Mouse (Mus musculus): Measurements from ENCODE around the gene Nek3. TPM values are rescaled to one million over a fixed set of nuclear protein-coding genes. Genes with fewer than 3 reads are reported as not detected.

Nek3 gene
- polyA plus RNA-seq (2012; fragmentation: generic; extraction: Trizol), result 1.4 TPM
- long read RNA-seq, experiment 1, partial matches to known transcripts, result 0 of 1 reads
- long read RNA-seq, experiment 1, other reads (novel, unspliced or antisense), result 0 of 1 reads
- long read RNA-seq, experiment 2, transcript Nek3-201 (16 exons, 2,021 nt), result major isoform, 16 of 18 reads
- long read RNA-seq, experiment 2, partial matches to known transcripts, result 0 of 18 reads
- long read RNA-seq, experiment 2, other reads (novel, unspliced or antisense), result 0 of 18 reads

- H3K4me3 ChIP-seq (ENCODE audit: insufficient read depth, poor library complexity, severe bottlenecking), result peak within 1 kb of the TSS; percentile 22
- TF ChIP-seq USF1 (IDR thresholded peaks at IDR 0.05; ENCODE audit: low read depth), result no peak
- no peak for TF ChIP-seq MYOD1 (IDR thresholded peaks at IDR 0.05; ENCODE audit: control insufficient read depth, insufficient read length, low read depth)
- no peak for TF ChIP-seq CTCF (IDR thresholded peaks at IDR 0.05; ENCODE audit: control insufficient read depth, insufficient read depth, insufficient read length)
- no peak for TF ChIP-seq MAX (IDR thresholded peaks at IDR 0.05)
- TF ChIP-seq CEBPB (IDR thresholded peaks at IDR 0.05; ENCODE audit: low read depth), result no peak
- no peak for TF ChIP-seq MYOG (IDR thresholded peaks at IDR 0.05; ENCODE audit: control insufficient read depth, extremely low read depth, insufficient read length)
- no peak for TF ChIP-seq FOSL1 (IDR thresholded peaks at IDR 0.05; ENCODE audit: insufficient read depth, low read length, poor library complexity, severe bottlenecking)
- H3ac ChIP-seq (ENCODE audit: control insufficient read depth, insufficient read length, low read depth), result peak within 1 kb of the TSS; percentile 37
- no peaks in the 10 kb centered on the region for H3K27me3 ChIP-seq (ENCODE audit: control insufficient read depth, insufficient read depth, insufficient read length)
- peaks cover 18% of the 10 kb centered on the region for H3K36me3 ChIP-seq (ENCODE audit: control insufficient read depth, insufficient read depth)
- H3K79me3 ChIP-seq (ENCODE audit: low read depth), result no peaks in the 10 kb centered on the region
- no peaks in the 10 kb centered on the region for H3K79me2 ChIP-seq (ENCODE audit: control insufficient read depth, insufficient read depth)
These were observed at the start of gene Nek3 for GRCm38 (mm10) chr8:22166080-22166603. TSS of gene Nek3 (minus strand) at chr8:22166435.

GRCm38 (mm10) chr8:22214826-22215225, 48.6 kb upstream of the Nek3 start:
- peaks cover 28% of the 10 kb centered on the region for H3K36me3 ChIP-seq (ENCODE audit: control insufficient read depth, insufficient read depth)

GRCm38 (mm10) chr8:22209012-22209411, 42.8 kb upstream of the Nek3 start:
- H3K27me3 ChIP-seq (ENCODE audit: control insufficient read depth, insufficient read depth, insufficient read length), result no peaks in the 10 kb centered on the region
- H3K4me3 ChIP-seq (ENCODE audit: insufficient read depth, poor library complexity, severe bottlenecking), result no peak overlapping the region
- H3K79me2 ChIP-seq (ENCODE audit: control insufficient read depth, insufficient read depth), result no peaks in the 10 kb centered on the region
- TF ChIP-seq MAX (IDR thresholded peaks at IDR 0.05), result no peak
- TF ChIP-seq CTCF (IDR thresholded peaks at IDR 0.05; ENCODE audit: control insufficient read depth, insufficient read depth, insufficient read length), result no peak
- TF ChIP-seq USF1 (IDR thresholded peaks at IDR 0.05; ENCODE audit: low read depth), result no peak
- TF ChIP-seq FOSL1 (IDR thresholded peaks at IDR 0.05; ENCODE audit: insufficient read depth, low read length, poor library complexity, severe bottlenecking), result no peak
- no peak for TF ChIP-seq MYOD1 (IDR thresholded peaks at IDR 0.05; ENCODE audit: control insufficient read depth, insufficient read length, low read depth)
- TF ChIP-seq MYOG (IDR thresholded peaks at IDR 0.05; ENCODE audit: control insufficient read depth, extremely low read depth, insufficient read length), result no peak
- no peak for TF ChIP-seq CEBPB (IDR thresholded peaks at IDR 0.05; ENCODE audit: low read depth)
- no peak overlapping the region for H3ac ChIP-seq (ENCODE audit: control insufficient read depth, insufficient read length, low read depth)
- H3K36me3 ChIP-seq (ENCODE audit: control insufficient read depth, insufficient read depth), result peaks cover 54% of the 10 kb centered on the region
- no peaks in the 10 kb centered on the region for H3K79me3 ChIP-seq (ENCODE audit: low read depth)

More at GRCm38 (mm10) chr8:22214826-22215225, 48.6 kb upstream of the Nek3 start:
- Histone ChIP-seq H3K4me3 (ENCODE audit: insufficient read depth, poor library complexity, severe bottlenecking) (no peak overlapping the region), H3K79me2 (ENCODE audit: control insufficient read depth, insufficient read depth) (no peaks in the 10 kb centered on the region), H3ac (ENCODE audit: control insufficient read depth, insufficient read length, low read depth) (no peak overlapping the region), H3K79me3 (ENCODE audit: low read depth) (no peaks in the 10 kb centered on the region), H3K27me3 (ENCODE audit: control insufficient read depth, insufficient read depth, insufficient read length) (no peaks in the 10 kb centered on the region)
- no peak for TF ChIP-seq USF1 (IDR thresholded peaks at IDR 0.05; ENCODE audit: low read depth)
- TF ChIP-seq CEBPB (IDR thresholded peaks at IDR 0.05; ENCODE audit: low read depth), result no peak
- TF ChIP-seq MAX (IDR thresholded peaks at IDR 0.05), result no peak
- TF ChIP-seq MYOD1 (IDR thresholded peaks at IDR 0.05; ENCODE audit: control insufficient read depth, insufficient read length, low read depth), result no peak
- TF ChIP-seq MYOG (IDR thresholded peaks at IDR 0.05; ENCODE audit: control insufficient read depth, extremely low read depth, insufficient read length), result no peak
- TF ChIP-seq FOSL1 (IDR thresholded peaks at IDR 0.05; ENCODE audit: insufficient read depth, low read length, poor library complexity, severe bottlenecking), result no peak
- TF ChIP-seq CTCF (IDR thresholded peaks at IDR 0.05; ENCODE audit: control insufficient read depth, insufficient read depth, insufficient read length), result no peak

GRCm38 (mm10) chr8:22207535-22207934, 41.3 kb upstream of the Nek3 start:
- TF ChIP-seq FOSL1 (IDR thresholded peaks at IDR 0.05; ENCODE audit: insufficient read depth, low read length, poor library complexity, severe bottlenecking) (no peak), USF1 (IDR thresholded peaks at IDR 0.05; ENCODE audit: low read depth) (no peak), MYOG (IDR thresholded peaks at IDR 0.05; ENCODE audit: control insufficient read depth, extremely low read depth, insufficient read length) (no peak), MAX (IDR thresholded peaks at IDR 0.05) (no peak), CEBPB (IDR thresholded peaks at IDR 0.05; ENCODE audit: low read depth) (no peak), MYOD1 (IDR thresholded peaks at IDR 0.05; ENCODE audit: control insufficient read depth, insufficient read length, low read depth) (no peak), CTCF (IDR thresholded peaks at IDR 0.05; ENCODE audit: control insufficient read depth, insufficient read depth, insufficient read length) (no peak)
- H3K79me2 ChIP-seq (ENCODE audit: control insufficient read depth, insufficient read depth), result no peaks in the 10 kb centered on the region
- H3K79me3 ChIP-seq (ENCODE audit: low read depth), result no peaks in the 10 kb centered on the region
- H3ac ChIP-seq (ENCODE audit: control insufficient read depth, insufficient read length, low read depth), result no peak overlapping the region
- H3K27me3 ChIP-seq (ENCODE audit: control insufficient read depth, insufficient read depth, insufficient read length), result no peaks in the 10 kb centered on the region
- no peak overlapping the region for H3K4me3 ChIP-seq (ENCODE audit: insufficient read depth, poor library complexity, severe bottlenecking)
- H3K36me3 ChIP-seq (ENCODE audit: control insufficient read depth, insufficient read depth), result peaks cover 59% of the 10 kb centered on the region

GRCm38 (mm10) chr8:22199481-22199880, 33.2 kb upstream of the Nek3 start:
- no peak for TF ChIP-seq FOSL1 (IDR thresholded peaks at IDR 0.05; ENCODE audit: insufficient read depth, low read length, poor library complexity, severe bottlenecking)

More at GRCm38 (mm10) chr8:22199481-22199880, 33.2 kb upstream of the Nek3 start:
- no peak overlapping the region for H3K4me3 ChIP-seq (ENCODE audit: insufficient read depth, poor library complexity, severe bottlenecking)
- no peak overlapping the region for H3ac ChIP-seq (ENCODE audit: control insufficient read depth, insufficient read length, low read depth)
- peaks cover 39% of the 10 kb centered on the region for H3K79me2 ChIP-seq (ENCODE audit: control insufficient read depth, insufficient read depth)
- no peaks in the 10 kb centered on the region for H3K27me3 ChIP-seq (ENCODE audit: control insufficient read depth, insufficient read depth, insufficient read length)
- peaks cover 20% of the 10 kb centered on the region for H3K79me3 ChIP-seq (ENCODE audit: low read depth)
- peaks cover 40% of the 10 kb centered on the region for H3K36me3 ChIP-seq (ENCODE audit: control insufficient read depth, insufficient read depth)
